Mouse (Mus musculus): Measurements from ENCODE around the gene Tmem63b. TPM values are rescaled to one million over a fixed set of nuclear protein-coding genes. Genes with fewer than 3 reads are reported as not detected.

Gene Tmem63b
- polyA plus RNA-seq, 1 experiment from 2014 or later, result 150 TPM

GRCm38 (mm10) chr17:45729387-45729786, 42.7 kb upstream of the Tmem63b start:
- ATAC-seq, result no peak
- Histone ChIP-seq H3K27me3 (ENCODE audit: control insufficient read depth, insufficient read depth, low read depth, low read length) (peaks cover 3% of the 10 kb centered on the region; the same call in 1 of the 2 replicates), H3K4me2 (ENCODE audit: low read length) (no peak overlapping the region), H3K36me3 (ENCODE audit: control insufficient read depth, insufficient read depth, low read length) (no peaks in the 10 kb centered on the region), H3K27ac (ENCODE audit: low read length) (no peak overlapping the region), H3K4me3 (ENCODE audit: low read depth, low read length) (no peak overlapping the region), H3K9me3 (replicated peaks; ENCODE audit: control insufficient read depth, low read length, poor library complexity, severe bottlenecking) (no peaks in the 10 kb centered on the region), H3K4me1 (ENCODE audit: control insufficient read depth, insufficient read depth, low read length) (peaks cover 8% of the 10 kb centered on the region), H3K9ac (ENCODE audit: low read depth, low read length) (no peak overlapping the region)
- WGBS, result 60% methylated on average over 10 of the region's 10 CpGs

DNA sequence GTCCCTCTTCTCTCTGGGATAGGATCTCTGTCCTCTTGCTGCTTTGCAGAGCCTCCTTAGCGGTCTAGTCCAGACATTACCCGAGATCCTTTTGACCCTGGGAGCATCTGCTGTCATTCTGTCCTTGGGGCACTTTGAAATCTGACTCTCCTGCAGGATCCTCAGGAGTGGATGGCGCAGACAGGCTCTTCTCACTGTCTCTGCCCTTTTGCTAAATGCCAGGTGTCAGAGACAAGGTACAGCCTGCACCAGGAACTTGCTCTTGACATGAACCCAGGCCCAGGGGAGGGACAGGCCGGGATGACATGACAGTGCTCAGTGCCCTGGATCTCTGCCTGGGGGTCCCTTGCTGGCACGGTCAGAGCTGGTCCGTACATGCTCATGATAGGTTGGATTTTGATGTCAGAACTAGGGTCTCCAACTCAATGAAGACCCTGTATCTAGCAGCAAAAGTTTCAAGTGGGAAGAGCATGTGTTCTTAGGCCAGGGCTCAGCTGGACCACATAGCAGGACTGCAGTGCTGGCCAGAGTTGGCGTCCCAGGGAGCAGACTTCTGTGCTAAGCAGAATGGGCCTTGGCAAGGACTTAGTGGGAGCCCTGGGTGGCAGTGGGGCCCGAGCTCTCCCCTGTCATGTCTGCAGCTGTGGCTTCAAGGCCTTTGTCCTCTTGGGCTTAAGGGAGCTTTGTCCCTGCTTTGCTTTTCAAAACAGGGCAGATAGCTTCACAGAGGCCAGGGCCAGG, 41.4 kb upstream of the Tmem63b start:
- H3K4me3 ChIP-seq (ENCODE audit: low read depth, low read length), result no peak overlapping the region
- H3K36me3 ChIP-seq (ENCODE audit: control insufficient read depth, insufficient read depth, low read length), result no peaks in the 10 kb centered on the region
- H3K9me3 ChIP-seq (replicated peaks; ENCODE audit: control insufficient read depth, low read length, poor library complexity, severe bottlenecking), result no peaks in the 10 kb centered on the region
- H3K27me3 ChIP-seq (ENCODE audit: control insufficient read depth, insufficient read depth, low read depth, low read length), result peaks cover 3% of the 10 kb centered on the region; the same call in 1 of the 2 replicates
- peaks cover 1% of the 10 kb centered on the region; the same call in 1 of the 2 replicates for H3K4me1 ChIP-seq (ENCODE audit: control insufficient read depth, insufficient read depth, low read length)
- ATAC-seq, result no peak
- no peak overlapping the region for H3K9ac ChIP-seq (ENCODE audit: low read depth, low read length)
- WGBS, result 62% methylated on average over 8 of the region's 8 CpGs
- H3K4me2 ChIP-seq (ENCODE audit: low read length), result no peak overlapping the region
- no peak overlapping the region for H3K27ac ChIP-seq (ENCODE audit: low read length)

- 88% methylated on average over 2 of the region's 2 CpGs for WGBS
Measured at GRCm38 (mm10) chr17:45727481-45727880, 40.8 kb upstream of the Tmem63b start.

GRCm38 (mm10) chr17:45726249-45726648, 39.5 kb upstream of the Tmem63b start:
- no peaks in the 10 kb centered on the region for H3K36me3 ChIP-seq (ENCODE audit: control insufficient read depth, insufficient read depth, low read length)
- H3K9me3 ChIP-seq (replicated peaks; ENCODE audit: control insufficient read depth, low read length, poor library complexity, severe bottlenecking), result no peaks in the 10 kb centered on the region
- H3K4me1 ChIP-seq (ENCODE audit: control insufficient read depth, insufficient read depth, low read length), result peaks cover 7% of the 10 kb centered on the region
- 79% methylated on average over 7 of the region's 7 CpGs for WGBS
- no peak overlapping the region for H3K4me3 ChIP-seq (ENCODE audit: low read depth, low read length)
- ATAC-seq, result no peak
- no peak overlapping the region for H3K4me2 ChIP-seq (ENCODE audit: low read length)
- no peaks in the 10 kb centered on the region; the same call in 1 of the 2 replicates for H3K27me3 ChIP-seq (ENCODE audit: control insufficient read depth, insufficient read depth, low read depth, low read length)
- no peak overlapping the region for H3K9ac ChIP-seq (ENCODE audit: low read depth, low read length)
- no peak overlapping the region for H3K27ac ChIP-seq (ENCODE audit: low read length)

More at GRCm38 (mm10) chr17:45727481-45727880, 40.8 kb upstream of the Tmem63b start:
- H3K9me3 ChIP-seq (replicated peaks; ENCODE audit: control insufficient read depth, low read length, poor library complexity, severe bottlenecking), result no peaks in the 10 kb centered on the region
- H3K4me2 ChIP-seq (ENCODE audit: low read length), result no peak overlapping the region
- no peak for ATAC-seq
- peaks cover 6% of the 10 kb centered on the region for H3K4me1 ChIP-seq (ENCODE audit: control insufficient read depth, insufficient read depth, low read length)
- no peak overlapping the region for H3K9ac ChIP-seq (ENCODE audit: low read depth, low read length)
- peaks cover 3% of the 10 kb centered on the region; the same call in 1 of the 2 replicates for H3K27me3 ChIP-seq (ENCODE audit: control insufficient read depth, insufficient read depth, low read depth, low read length)
- no peak overlapping the region for H3K27ac ChIP-seq (ENCODE audit: low read length)
- H3K4me3 ChIP-seq (ENCODE audit: low read depth, low read length), result no peak overlapping the region
- H3K36me3 ChIP-seq (ENCODE audit: control insufficient read depth, insufficient read depth, low read length), result no peaks in the 10 kb centered on the region

- no peaks in the 10 kb centered on the region for H3K9me3 ChIP-seq (replicated peaks; ENCODE audit: control insufficient read depth, low read length, poor library complexity, severe bottlenecking)
- H3K4me2 ChIP-seq (ENCODE audit: low read length), result no peak overlapping the region
- H3K9ac ChIP-seq (ENCODE audit: low read depth, low read length), result no peak overlapping the region; the same call in none of the 2 replicates
- 87% methylated on average over 10 of the region's 10 CpGs for WGBS
- peak; percentile 14; the same call in 1 of the 2 replicates for ATAC-seq
- no peaks in the 10 kb centered on the region for H3K27me3 ChIP-seq (ENCODE audit: control insufficient read depth, insufficient read depth, low read depth, low read length)
- H3K36me3 ChIP-seq (ENCODE audit: control insufficient read depth, insufficient read depth, low read length), result no peaks in the 10 kb centered on the region
- no peak overlapping the region; the same call in 1 of the 2 replicates for H3K27ac ChIP-seq (ENCODE audit: low read length)
- peaks cover 7% of the 10 kb centered on the region for H3K4me1 ChIP-seq (ENCODE audit: control insufficient read depth, insufficient read depth, low read length)
- H3K4me3 ChIP-seq (ENCODE audit: low read depth, low read length), result no peak overlapping the region
Measured at GRCm38 (mm10) chr17:45724574-45724921, 37.8 kb upstream of the Tmem63b start.

DNA sequence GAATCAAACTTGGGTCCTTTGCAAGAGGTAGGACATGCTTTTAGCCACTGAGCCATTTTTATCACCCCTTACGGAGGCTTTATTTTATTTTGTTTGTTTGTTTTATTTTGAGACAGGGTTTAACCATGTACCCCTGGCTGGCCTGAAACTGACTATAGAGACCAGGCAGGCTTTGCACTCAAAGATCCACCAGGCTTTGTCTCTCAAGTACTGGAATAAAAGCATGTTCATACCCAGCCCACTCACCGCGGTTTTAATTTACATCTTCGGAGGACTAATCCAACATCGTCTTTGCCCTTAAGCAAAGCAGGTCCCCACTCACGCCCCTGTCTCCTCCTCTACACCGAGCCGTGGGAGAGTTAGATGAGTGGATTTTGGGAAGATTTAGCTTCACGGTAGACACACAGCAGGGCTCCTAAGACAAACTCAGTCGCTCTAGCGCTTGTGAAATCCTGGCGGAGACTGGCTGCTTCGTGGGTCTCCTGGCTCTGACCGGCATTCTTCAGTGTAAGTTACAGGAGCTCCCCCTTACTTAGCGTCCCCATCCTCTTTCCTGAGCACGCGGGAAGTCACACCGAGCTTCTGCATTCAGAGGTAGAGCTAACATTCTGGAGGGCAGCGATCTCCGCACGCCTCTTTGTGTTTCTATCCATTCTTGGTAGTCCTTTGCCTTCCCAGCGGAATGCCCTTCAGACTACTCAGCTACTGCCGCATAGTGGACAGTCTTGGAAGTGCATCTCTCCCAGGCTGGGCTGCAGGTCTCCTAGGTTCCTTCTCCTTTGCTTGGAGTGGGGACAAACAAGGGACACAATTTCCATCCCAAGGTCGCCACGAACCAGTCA, 37.2 kb upstream of the Tmem63b start:
- H3K9me3 ChIP-seq (replicated peaks; ENCODE audit: control insufficient read depth, low read length, poor library complexity, severe bottlenecking), result no peaks in the 10 kb centered on the region
- peak overlapping the region; percentile 62 for H3K4me2 ChIP-seq (ENCODE audit: low read length)
- 3% methylated on average over 25 of the region's 25 CpGs for WGBS
- H3K4me1 ChIP-seq (ENCODE audit: control insufficient read depth, insufficient read depth, low read length), result peaks cover 7% of the 10 kb centered on the region
- ATAC-seq, result peak; percentile 51
- H3K27me3 ChIP-seq (ENCODE audit: control insufficient read depth, insufficient read depth, low read depth, low read length), result no peaks in the 10 kb centered on the region
- peak overlapping the region; percentile 80 for H3K9ac ChIP-seq (ENCODE audit: low read depth, low read length)
- H3K36me3 ChIP-seq (ENCODE audit: control insufficient read depth, insufficient read depth, low read length), result no peaks in the 10 kb centered on the region
- H3K27ac ChIP-seq (ENCODE audit: low read length), result peak overlapping the region; percentile 92
- peak overlapping the region; percentile 52 for H3K4me3 ChIP-seq (ENCODE audit: low read depth, low read length)

DNA sequence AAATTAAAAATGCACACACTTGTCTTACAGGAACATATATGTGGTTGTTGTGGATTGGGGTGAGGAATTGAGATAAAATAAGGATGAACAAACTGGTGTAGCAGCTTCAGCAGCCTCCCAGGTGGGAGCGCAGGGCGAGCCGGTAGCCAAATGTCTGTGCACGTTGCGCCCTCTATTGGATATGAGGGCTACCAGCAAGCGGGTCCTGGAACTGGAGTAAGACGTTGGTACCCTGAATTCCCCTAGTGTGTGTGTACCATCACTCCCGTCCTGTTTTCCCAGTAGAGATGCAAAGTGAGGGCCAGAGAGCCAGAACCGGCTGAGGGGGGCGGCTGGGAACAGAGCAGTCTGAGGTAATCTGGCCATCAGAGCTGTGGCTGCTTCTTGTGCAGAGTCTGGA, 31.6 kb upstream of the Tmem63b start:
- Histone ChIP-seq H3K27me3 (ENCODE audit: control insufficient read depth, insufficient read depth, low read depth, low read length) (no peaks in the 10 kb centered on the region), H3K4me3 (ENCODE audit: low read depth, low read length) (no peak overlapping the region), H3K36me3 (ENCODE audit: control insufficient read depth, insufficient read depth, low read length) (no peaks in the 10 kb centered on the region), H3K9ac (ENCODE audit: low read depth, low read length) (no peak overlapping the region), H3K4me2 (ENCODE audit: low read length) (no peak overlapping the region), H3K27ac (ENCODE audit: low read length) (no peak overlapping the region), H3K4me1 (ENCODE audit: control insufficient read depth, insufficient read depth, low read length) (peaks cover 7% of the 10 kb centered on the region), H3K9me3 (replicated peaks; ENCODE audit: control insufficient read depth, low read length, poor library complexity, severe bottlenecking) (no peaks in the 10 kb centered on the region)
- peak; percentile 33 for ATAC-seq
- 12% methylated on average over 10 of the region's 10 CpGs for WGBS

GRCm38 (mm10) chr17:45711525-45711924, 24.8 kb upstream of the Tmem63b start:
- H3K4me1 ChIP-seq (ENCODE audit: control insufficient read depth, insufficient read depth, low read length), result no peaks in the 10 kb centered on the region
- no peak overlapping the region for H3K9ac ChIP-seq (ENCODE audit: low read depth, low read length)
- 72% methylated on average over 3 of the region's 3 CpGs for WGBS
- H3K4me3 ChIP-seq (ENCODE audit: low read depth, low read length), result no peak overlapping the region
- no peak overlapping the region for H3K27ac ChIP-seq (ENCODE audit: low read length)
- no peaks in the 10 kb centered on the region for H3K27me3 ChIP-seq (ENCODE audit: control insufficient read depth, insufficient read depth, low read depth, low read length)
- ATAC-seq, result no peak
- no peaks in the 10 kb centered on the region for H3K9me3 ChIP-seq (replicated peaks; ENCODE audit: control insufficient read depth, low read length, poor library complexity, severe bottlenecking)
- no peaks in the 10 kb centered on the region for H3K36me3 ChIP-seq (ENCODE audit: control insufficient read depth, insufficient read depth, low read length)
- H3K4me2 ChIP-seq (ENCODE audit: low read length), result no peak overlapping the region

GRCm38 (mm10) chr17:45710407-45710806, 23.7 kb upstream of the Tmem63b start:
- Histone ChIP-seq H3K9me3 (replicated peaks; ENCODE audit: control insufficient read depth, low read length, poor library complexity, severe bottlenecking) (no peaks in the 10 kb centered on the region), H3K27ac (ENCODE audit: low read length) (no peak overlapping the region), H3K4me1 (ENCODE audit: control insufficient read depth, insufficient read depth, low read length) (no peaks in the 10 kb centered on the region), H3K27me3 (ENCODE audit: control insufficient read depth, insufficient read depth, low read depth, low read length) (no peaks in the 10 kb centered on the region), H3K4me2 (ENCODE audit: low read length) (no peak overlapping the region), H3K36me3 (ENCODE audit: control insufficient read depth, insufficient read depth, low read length) (no peaks in the 10 kb centered on the region), H3K9ac (ENCODE audit: low read depth, low read length) (no peak overlapping the region), H3K4me3 (ENCODE audit: low read depth, low read length) (no peak overlapping the region)
- 75% methylated on average over 8 of the region's 8 CpGs for WGBS
- no peak for ATAC-seq
